Mouse (Mus musculus) cerebellum, adult (tissue): ENCODE measurements around the gene Mmp15.

Source experiments
- ATAC-seq: cut with Nextera tagmentation; 2 replicates; pipeline ENCODE4 v1.9.2; 2017; ENCODE audit warnings: mild to moderate bottlenecking, moderate library complexity, mixed read lengths; ENCODE audit not compliant: insufficient number of reproducible peaks, low FRiP score, low TSS enrichment

The Mmp15 gene

DNA sequence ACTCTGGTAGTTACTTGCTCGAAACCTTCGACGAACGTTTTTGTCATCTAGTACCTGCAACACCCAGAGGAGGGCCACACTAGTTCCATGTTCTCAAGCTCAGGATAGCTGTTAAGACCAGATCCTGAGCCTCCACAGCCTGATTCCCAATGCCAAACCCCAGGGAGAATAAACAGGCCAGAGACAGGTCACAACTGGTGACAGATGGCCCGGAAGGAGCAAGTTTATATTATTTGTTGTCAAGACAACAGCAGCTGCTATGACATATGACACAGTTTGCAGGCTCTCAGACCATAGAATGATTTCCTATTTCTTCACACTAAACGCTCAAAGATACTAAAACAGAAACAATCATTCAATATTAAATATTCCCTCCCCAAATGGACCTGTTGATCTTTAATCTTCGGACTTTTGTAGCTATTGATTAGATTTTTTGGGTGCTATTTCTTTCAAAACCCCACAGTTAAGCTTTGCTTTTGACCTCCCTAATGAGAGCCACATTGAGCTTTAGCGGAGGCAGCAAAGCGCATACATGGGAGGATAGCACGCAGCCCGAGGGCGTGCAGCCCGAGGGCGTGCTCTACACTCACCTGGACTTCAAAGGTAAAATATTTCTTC lies 70.2 kb downstream of the Mmp15 start:
- no peak for ATAC-seq
